Mouse (Mus musculus) CD4-positive naive resting alpha-beta T cell, adult 57 days (primary cell): ENCODE results near the gene Noc2l. TPM values are rescaled to one million over a fixed set of nuclear protein-coding genes. Genes with fewer than 3 reads are reported as not detected.

Experiments used
- total RNA-seq: library from RNA; stranded (reverse); gene quantifications from one replicate; pipeline ENCODE4 v1.2.4, GENCODE M21; 2023

Gene Noc2l
- total RNA-seq = 94.1 TPM

GRCm38 (mm10) chr4:156235808-156236533 is at the start of gene Noc2l:
Gene Noc2l (plus strand): TSS chr4:156236010.

DNA sequence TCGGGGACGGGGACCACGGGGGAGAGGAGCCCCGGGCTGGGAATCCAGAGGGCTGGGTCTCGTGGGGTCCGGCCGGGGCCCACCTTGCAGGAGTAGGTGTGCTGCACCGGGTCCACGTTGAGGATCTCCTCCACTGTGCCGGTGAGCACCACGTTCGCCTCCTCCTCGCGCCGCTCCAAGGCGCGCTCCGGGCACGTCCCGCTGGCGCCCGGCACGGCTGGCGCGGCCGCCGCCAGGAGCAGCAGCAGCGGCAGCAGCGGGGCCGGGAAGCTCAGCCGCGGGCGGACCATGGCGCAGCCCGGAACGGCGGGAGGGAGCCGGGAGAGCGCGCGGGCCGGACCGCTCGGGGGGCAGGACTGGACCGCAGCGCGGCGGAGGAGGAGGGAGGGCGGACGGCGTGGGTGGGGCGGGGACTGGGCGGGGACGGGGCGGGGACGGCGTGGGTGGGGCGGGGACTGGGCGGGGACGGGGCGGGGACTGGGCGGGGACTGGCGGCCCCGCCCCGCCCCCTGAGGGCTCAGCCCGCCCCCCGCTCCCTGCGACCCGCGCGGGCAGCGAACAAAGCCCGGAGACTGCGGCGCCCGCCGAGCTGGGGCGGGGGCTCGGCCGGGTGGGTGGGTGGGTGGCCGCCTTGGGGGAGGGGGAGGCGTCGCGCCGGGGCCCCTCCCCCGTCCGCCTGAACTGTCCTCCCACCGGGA is 38.5 kb upstream of the Noc2l start, which contains the start of gene Agrn:
Agrn (minus strand) TSS at position 358 of the 698 bp plus-strand sequence.

DNA sequence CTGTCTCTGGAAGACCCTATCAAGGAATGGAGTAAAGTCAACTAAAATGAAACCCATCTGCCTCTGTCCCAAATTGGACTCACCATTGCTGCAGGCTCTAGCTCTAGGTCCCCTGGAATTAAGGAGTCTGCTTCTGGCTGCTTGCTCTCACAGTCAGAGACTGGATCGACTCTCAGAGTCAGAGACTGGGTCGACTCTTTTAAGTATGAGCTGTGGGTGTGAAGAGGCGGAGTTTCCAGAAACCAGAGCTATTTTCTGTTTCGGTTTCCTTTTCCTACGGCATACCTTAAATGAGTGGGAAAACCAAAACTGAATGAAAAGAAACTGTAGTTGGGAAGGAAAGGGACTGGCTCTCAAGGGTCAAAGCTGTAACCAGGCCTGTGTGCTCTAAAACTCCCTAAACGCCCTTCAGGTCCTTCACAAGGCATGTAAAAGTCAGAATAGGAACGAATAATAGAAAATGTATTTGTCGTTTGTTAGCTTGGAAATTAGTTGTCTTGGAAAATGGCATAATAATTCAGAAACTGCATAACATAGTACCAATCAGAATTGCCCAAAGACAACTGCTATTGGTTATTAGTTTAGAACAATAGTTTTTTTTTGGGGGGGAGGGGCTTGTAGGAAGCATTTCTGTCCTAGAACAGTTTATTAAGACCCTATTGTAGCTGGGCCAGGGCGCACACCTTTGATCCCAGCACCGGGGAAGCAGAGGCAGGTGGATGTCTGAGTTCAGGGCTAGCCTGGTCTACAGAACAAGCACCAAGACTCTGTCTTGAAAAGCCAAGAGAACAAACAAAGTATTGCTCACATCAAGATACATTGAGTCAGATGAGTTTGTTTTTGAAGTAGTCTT is 35.0 kb upstream of the Noc2l start, which contains the start of gene Isg15:
Isg15 (minus strand) TSS at position 196 of the 853 bp plus-strand sequence.

GRCm38 (mm10) chr4:156203001-156203412 is 32.8 kb upstream of the Noc2l start, which contains the start of gene AW011738:
Gene AW011738 (plus strand): TSS chr4:156203304.

DNA sequence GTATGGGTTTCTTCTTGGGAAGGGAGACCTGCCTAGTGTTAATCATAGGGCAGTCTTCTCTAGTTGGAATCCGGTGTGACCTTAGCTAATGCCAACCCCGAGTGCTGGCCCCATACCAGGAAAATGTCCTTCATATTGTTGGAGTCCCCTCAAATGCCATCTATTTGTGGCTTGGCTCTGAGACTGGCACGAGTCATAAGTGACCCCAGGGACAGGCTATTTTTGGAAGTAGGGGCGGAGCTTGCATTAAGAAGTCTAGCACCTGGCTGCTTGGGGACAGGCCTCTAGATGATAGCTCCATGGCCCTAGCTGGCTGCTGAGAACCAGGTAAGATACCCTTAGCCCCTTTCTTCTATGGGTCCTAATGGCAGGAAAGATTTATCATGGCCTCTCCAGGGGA is 20.2 kb upstream of the Noc2l start, which contains the start of gene Perm1:
Perm1 (plus strand) TSS at position 220 of the 400 bp plus-strand sequence.

GRCm38 (mm10) chr4:156234701-156235213 is 1.1 kb upstream of the Noc2l start, which contains the start of gene Plekhn1:
Gene Plekhn1 (minus strand): TSS chr4:156234857.

DNA sequence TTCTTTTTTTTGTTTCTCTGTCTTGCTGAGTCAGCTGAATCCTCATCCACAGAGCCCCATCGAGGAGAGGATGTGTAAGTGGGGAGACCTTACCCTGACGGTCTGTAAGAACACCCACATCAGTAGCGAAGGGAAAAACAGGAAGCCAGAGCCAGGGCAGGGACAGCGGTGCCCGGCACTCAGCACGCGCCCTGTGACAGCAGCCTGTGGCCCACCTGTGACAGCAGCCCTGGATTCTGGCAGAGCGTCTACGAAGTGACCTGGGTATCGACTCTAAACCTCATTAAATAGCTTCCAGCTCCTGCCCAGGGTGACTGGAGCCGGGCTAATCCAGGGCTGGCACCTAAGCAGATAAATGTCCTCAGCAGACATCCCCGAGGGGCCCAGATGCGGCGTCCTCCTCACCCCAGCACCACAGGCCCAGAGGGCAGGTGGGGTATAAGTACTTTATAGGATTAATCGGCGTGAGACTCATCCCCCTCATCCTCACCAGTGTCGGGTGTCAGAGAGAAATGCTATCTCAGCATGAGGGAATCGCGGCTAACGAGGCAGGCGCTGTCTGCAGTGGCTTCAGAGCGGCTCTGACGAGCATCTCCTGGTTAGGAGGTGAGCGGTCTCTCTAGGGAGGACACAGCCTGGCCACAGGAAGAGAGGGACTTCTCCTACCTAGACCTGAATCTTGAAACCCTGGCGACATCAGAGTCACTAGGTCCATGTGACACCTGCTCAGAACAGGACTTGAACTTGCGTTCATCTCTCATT is 19.4 kb downstream of the Noc2l start, which contains the start of gene Samd11:
Samd11 (minus strand) TSS at position 580 of the 762 bp plus-strand sequence.

Other genes starting within 250 kb of the Noc2l start
- gene B3galt6, start 243.4 kb upstream of the Noc2l start, total RNA-seq = 4.0 TPM
- 200 TPM for gene Sdf4, start 243.1 kb upstream of the Noc2l start, total RNA-seq
- gene Tnfrsf4, start 222.2 kb upstream of the Noc2l start, total RNA-seq = 24.3 TPM
- gene Tnfrsf18, start 209.8 kb upstream of the Noc2l start, total RNA-seq = 65.3 TPM
- not detected for gene Ttll10, start 176.6 kb upstream of the Noc2l start, total RNA-seq
- gene 9430015G10Rik, start 126.0 kb upstream of the Noc2l start, total RNA-seq = 48.2 TPM
- 0.83 TPM for gene Rnf223, start 105.5 kb upstream of the Noc2l start, total RNA-seq
- 6.9 TPM for gene Agrn, start 38.5 kb upstream of the Noc2l start, total RNA-seq
- 12.4 TPM for gene Isg15, start 35.2 kb upstream of the Noc2l start, total RNA-seq
- 7.5 TPM for gene AW011738, start 32.7 kb upstream of the Noc2l start, total RNA-seq
- 0.33 TPM for gene Perm1, start 20.1 kb upstream of the Noc2l start, total RNA-seq
- gene Plekhn1, start 1.2 kb upstream of the Noc2l start, total RNA-seq = 53.1 TPM
- gene Samd11, start 19.6 kb downstream of the Noc2l start, total RNA-seq = 1.3 TPM
- not detected for gene Vmn2r-ps159, start 95.1 kb downstream of the Noc2l start, total RNA-seq